Mouse (Mus musculus) hindbrain, postnatal 0 days (tissue): ENCODE data around the gene Gm17349. TPM values are rescaled to one million over a fixed set of nuclear protein-coding genes. Genes with fewer than 3 reads are reported as not detected.
"Not testable (repeated sequence)": the region's sequence is repeated elsewhere in the genome, so short reads cannot be mapped to it uniquely, and the experiment has no call there.

Experiments used
- ATAC-seq: fragments of 200-750 bp; cut with Nextera tagmentation; 2 replicates; pipeline ENCODE4 v1.8.0; 2017; ENCODE audit warnings: mild to moderate bottlenecking, moderate TSS enrichment, moderate library complexity
- DNase-seq: peaks from one replicate; pipeline ENCODE4 v3.0.0-alpha.2; 2015; ENCODE audit warnings: low spot score
- H3K27ac ChIP-seq: fragments of 300-500 bp; sonication (generic); 2 replicates; pipeline ENCODE4 v1.5.1; 2014; ENCODE audit warnings: mild to moderate bottlenecking
- H3K27me3 ChIP-seq: fragments of 300-500 bp; sonication (generic); 2 replicates; pipeline ENCODE4 v1.6.1; 2014; ENCODE audit warnings: low read length, mixed read lengths; ENCODE audit not compliant: insufficient read depth
- H3K36me3 ChIP-seq: fragments of 300-500 bp; sonication (generic); 2 replicates; pipeline ENCODE4 v1.6.1; 2014; ENCODE audit warnings: low read length, mixed read lengths; ENCODE audit not compliant: insufficient read depth
- H3K4me1 ChIP-seq: fragments of 300-500 bp; sonication (generic); 2 replicates; pipeline ENCODE4 v1.6.1; 2014; ENCODE audit warnings: antibody characterized with exemption, low read length, mixed read lengths; ENCODE audit not compliant: insufficient read depth
- H3K4me2 ChIP-seq: fragments of 300-500 bp; sonication (generic); 2 replicates; pipeline ENCODE4 v1.6.1; 2014; ENCODE audit warnings: low read depth, mild to moderate bottlenecking, low read length, moderate library complexity, mixed read lengths
- H3K4me3 ChIP-seq: fragments of 300-500 bp; sonication (generic); 2 replicates; pipeline ENCODE4 v1.5.1; 2014; ENCODE audit warnings: low read length
- H3K9ac ChIP-seq: fragments of 300-500 bp; sonication (generic); replicated peaks from 2 replicates; pipeline ENCODE4 v1.6.1; 2014; ENCODE audit warnings: mild to moderate bottlenecking, low read length, moderate library complexity, mixed read lengths
- H3K9me3 ChIP-seq: fragments of 300-500 bp; sonication (generic); 2 replicates; pipeline ENCODE4 v1.6.1; 2016; ENCODE audit warnings: low read length, mixed read lengths
- CTCF ChIP-seq: IDR thresholded peaks from 2 replicates; pipeline ENCODE4 v1.5.1; 2016; ENCODE audit warnings: antibody characterized with exemption, control low read depth, low read depth
- WGBS: fragments of 180-500 bp; shearing (Covaris S2); extraction: QIAGEN DNeasy Blood & Tissue Kit; methylation state at CpG from one replicate; pipeline ENCODE4 v1.1.7; 2014; 5-methylcytosine and 5-hydroxymethylcytosine counted together
- polyA plus RNA-seq: library from polyadenylated mRNA; unstranded; fragments of >200 nt; fragmentation: Nextera tagmentation; extraction: Ambion mirVana; gene quantifications from 2 replicates; pipeline ENCODE4 v1.2.1, GENCODE M21; 2015
- total RNA-seq: library from RNA; depleted of rRNA; stranded (reverse); fragments of >200 nt; gene quantifications from 2 replicates; pipeline ENCODE4 v1.2.3, GENCODE M21; 2014

Gene Gm17349
- total and polyA plus RNA-seq, 2 experiments from 2014 or later = not detected

DNA sequence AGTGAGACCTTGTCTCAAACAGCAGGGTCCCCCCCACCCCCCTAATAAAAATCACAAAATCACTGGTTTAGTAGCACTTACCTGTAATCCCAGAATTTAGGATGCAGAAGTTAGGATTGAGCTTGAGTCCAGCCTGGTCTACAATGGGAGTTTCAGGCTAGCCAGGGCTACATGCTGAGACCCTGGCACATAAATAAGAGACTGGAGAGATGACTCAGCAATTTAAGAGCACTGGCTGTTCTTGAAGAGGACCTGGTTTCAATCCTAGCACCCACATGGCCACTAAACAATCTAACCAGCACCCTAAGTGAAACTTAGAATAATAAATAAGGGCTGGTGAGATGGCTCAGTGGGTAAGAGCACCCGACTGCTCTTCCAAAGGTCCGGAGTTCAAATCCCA, 25.9 kb upstream of the Gm17349 start:
- no peak overlapping the region for H3K27ac ChIP-seq
- no peaks in the 10 kb centered on the region for H3K27me3 ChIP-seq
- ATAC-seq (no peak), DNase-seq (no peak)
- no peak overlapping the region for H3K4me2 ChIP-seq
- TF ChIP-seq CTCF = no peak
- peaks cover 18% of the 10 kb centered on the region for H3K36me3 ChIP-seq
- WGBS = 97% methylated on average over 2 of the region's 2 CpGs
- peaks cover 5% of the 10 kb centered on the region; the same call in 1 of the 2 replicates for H3K4me1 ChIP-seq
- no peak overlapping the region for H3K9ac ChIP-seq
- no peaks in the 10 kb centered on the region for H3K9me3 ChIP-seq
- no peak overlapping the region for H3K4me3 ChIP-seq

DNA sequence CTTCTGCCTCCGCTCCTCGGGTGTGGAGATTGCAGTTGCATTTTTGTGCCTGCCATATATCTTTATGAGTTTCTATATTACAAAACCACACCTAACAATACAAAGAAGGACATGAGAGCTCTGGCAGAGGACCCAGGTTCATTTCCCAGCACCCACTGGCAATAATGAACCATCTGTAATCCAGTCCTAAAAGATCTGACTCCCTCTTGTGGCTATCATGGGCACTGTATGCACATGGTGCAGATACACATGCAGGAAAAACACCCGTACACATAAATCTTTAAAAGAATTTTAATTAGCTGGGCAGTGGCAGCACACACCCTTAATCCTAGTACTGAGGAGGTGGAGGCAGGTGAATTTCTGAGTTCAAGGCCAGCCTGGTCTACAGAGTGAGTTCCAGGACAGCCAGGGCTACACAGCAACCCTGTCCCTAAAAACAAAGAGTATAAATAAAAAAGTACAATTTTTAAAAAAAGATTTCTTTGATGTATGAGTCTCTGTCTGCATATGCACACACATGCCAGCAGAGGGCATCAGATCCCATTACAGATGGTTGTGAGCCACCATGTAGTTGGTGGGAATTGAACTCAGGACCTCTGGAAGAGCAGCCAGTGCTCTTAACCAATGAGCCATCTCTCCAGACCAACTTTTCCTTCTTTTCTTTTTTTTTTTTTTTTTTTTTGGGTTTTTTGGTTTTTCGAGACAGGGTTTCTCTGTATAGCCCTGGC, 23.9 kb upstream of the Gm17349 start:
- Histone ChIP-seq H3K4me2 (no peak overlapping the region), H3K36me3 (0 out of 2 replicates have a peak, but pooled peaks cover 7% of the 10 kb centered on the region), H3K4me3 (no peak overlapping the region), H3K4me1 (peaks cover 9% of the 10 kb centered on the region), H3K9ac (no peak overlapping the region), H3K27me3 (no peaks in the 10 kb centered on the region), H3K9me3 (no peaks in the 10 kb centered on the region), H3K27ac (no peak overlapping the region)
- ATAC-seq = no peak
- DNase-seq = no peak
- peak; percentile 25; the same call in 1 of the 2 replicates for TF ChIP-seq CTCF
- 95% methylated on average over 3 of the region's 4 CpGs for WGBS

DNA sequence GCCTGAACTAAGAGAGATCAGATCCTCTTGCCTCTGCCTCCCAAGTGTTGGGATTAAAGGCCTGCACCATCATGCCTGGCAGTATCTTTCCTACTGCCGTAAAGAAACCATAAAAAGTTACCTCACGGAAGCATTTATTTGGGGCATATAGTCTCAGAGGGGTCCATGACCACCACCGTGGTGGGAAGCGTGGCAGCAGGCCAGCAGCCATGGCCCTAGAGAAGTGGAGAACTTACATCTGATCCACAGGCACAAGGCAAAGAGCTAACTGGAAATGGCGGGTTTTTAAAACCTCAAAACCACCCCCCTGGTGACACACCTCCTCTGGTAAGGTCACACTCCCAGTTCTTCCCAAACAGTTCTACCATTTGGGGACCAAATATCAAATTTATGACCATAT, 22.9 kb upstream of the Gm17349 start:
- WGBS = 94% methylated on average over 5 of the region's 5 CpGs
- DNase-seq (no peak), ATAC-seq (no peak)
- peaks cover 18% of the 10 kb centered on the region for H3K4me1 ChIP-seq
- no peak overlapping the region for H3K4me2 ChIP-seq
- H3K36me3 ChIP-seq = 0 out of 2 replicates have a peak, but pooled peaks cover 5% of the 10 kb centered on the region
- H3K9me3 ChIP-seq = no peaks in the 10 kb centered on the region
- H3K27ac ChIP-seq = no peak overlapping the region
- H3K27me3 ChIP-seq = no peaks in the 10 kb centered on the region
- no peak for TF ChIP-seq CTCF
- H3K9ac ChIP-seq = no peak overlapping the region
- no peak overlapping the region for H3K4me3 ChIP-seq

DNA sequence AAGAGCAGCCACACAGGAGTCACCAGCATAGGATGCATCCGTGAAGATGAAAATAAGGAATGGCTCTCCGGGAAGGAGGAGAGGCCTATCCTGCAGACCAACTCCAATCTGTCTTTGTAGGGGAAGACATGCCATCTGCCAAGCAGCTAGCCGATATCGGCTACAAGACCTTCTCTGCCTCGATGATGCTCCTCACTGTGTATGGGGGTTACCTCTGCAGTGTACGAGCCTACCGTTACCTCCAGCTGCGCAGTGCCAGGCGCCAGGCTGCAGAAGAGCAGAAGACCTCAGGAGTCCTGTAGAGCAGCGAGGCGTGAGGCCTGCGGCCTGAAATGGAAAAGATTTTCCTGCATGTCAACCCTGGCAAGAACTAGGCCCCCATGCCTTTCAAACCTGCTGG, 22.2 kb upstream of the Gm17349 start:
- H3K9ac ChIP-seq = no peak overlapping the region
- 97% methylated on average over 12 of the region's 12 CpGs for WGBS
- DNase-seq = no peak
- no peaks in the 10 kb centered on the region for H3K9me3 ChIP-seq
- ATAC-seq = no peak
- TF ChIP-seq CTCF = no peak
- no peak overlapping the region for H3K27ac ChIP-seq
- H3K4me2 ChIP-seq = no peak overlapping the region
- H3K36me3 ChIP-seq = no peaks in the 10 kb centered on the region
- no peaks in the 10 kb centered on the region for H3K27me3 ChIP-seq
- H3K4me3 ChIP-seq = no peak overlapping the region
- peaks cover 25% of the 10 kb centered on the region for H3K4me1 ChIP-seq

DNA sequence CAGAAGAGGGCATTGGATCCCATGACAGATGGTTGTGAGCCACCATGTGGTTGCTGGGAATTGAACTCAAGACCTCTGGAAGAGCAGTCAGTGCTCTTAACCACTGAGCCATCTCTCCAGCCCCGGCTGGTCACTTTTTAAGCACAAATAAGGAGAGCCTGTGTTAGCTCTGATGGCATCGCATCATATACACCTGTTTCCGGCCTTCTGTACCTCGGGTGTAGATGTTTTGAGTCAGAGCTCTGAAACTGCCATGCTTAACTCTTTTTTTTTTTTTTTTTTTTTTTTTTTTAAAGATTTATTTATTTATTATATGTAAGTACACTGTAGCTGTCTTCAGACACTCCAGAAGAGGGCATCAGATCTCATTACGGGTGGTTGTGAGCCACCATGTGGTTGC, 21.7 kb upstream of the Gm17349 start:
- not testable (repeated sequence) for H3K27me3 ChIP-seq, H3K4me3 ChIP-seq, DNase-seq, ATAC-seq, H3K4me2 ChIP-seq, H3K36me3 ChIP-seq, H3K27ac ChIP-seq, H3K9me3 ChIP-seq, H3K9ac ChIP-seq
- peaks cover 25% of the 10 kb centered on the region for H3K4me1 ChIP-seq
- WGBS = 90% methylated on average over 4 of the region's 5 CpGs

DNA sequence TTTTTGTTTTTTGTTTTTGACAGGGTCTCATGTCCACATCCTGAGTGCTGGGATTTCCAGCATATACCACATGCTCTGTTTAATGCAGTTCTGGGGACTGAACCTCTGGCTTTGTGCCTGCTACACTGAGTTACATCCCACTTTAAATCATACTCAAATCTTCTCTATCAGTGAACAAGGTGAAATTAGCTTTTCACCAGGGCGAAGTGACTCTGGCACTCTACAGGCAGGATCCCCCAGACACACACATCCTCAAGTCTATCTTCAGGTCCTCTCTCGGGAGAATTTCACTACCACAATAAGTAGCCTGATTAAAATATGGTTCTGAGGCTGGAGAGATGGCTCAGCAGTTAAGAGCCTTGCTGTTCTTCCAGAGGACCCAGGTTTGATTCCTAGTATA, 21.3 kb upstream of the Gm17349 start:
- Histone ChIP-seq H3K9ac (peak overlapping the region; percentile 87), H3K9me3 (no peaks in the 10 kb centered on the region), H3K4me3 (peak overlapping the region; percentile 67), H3K27ac (no peak overlapping the region), H3K27me3 (no peaks in the 10 kb centered on the region), H3K4me2 (peak overlapping the region; percentile 77), H3K36me3 (no peaks in the 10 kb centered on the region), H3K4me1 (peaks cover 25% of the 10 kb centered on the region)
- no peak for TF ChIP-seq CTCF
- WGBS = 74% methylated on average over 2 of the region's 2 CpGs
- ATAC-seq (no peak), DNase-seq (no peak)

DNA sequence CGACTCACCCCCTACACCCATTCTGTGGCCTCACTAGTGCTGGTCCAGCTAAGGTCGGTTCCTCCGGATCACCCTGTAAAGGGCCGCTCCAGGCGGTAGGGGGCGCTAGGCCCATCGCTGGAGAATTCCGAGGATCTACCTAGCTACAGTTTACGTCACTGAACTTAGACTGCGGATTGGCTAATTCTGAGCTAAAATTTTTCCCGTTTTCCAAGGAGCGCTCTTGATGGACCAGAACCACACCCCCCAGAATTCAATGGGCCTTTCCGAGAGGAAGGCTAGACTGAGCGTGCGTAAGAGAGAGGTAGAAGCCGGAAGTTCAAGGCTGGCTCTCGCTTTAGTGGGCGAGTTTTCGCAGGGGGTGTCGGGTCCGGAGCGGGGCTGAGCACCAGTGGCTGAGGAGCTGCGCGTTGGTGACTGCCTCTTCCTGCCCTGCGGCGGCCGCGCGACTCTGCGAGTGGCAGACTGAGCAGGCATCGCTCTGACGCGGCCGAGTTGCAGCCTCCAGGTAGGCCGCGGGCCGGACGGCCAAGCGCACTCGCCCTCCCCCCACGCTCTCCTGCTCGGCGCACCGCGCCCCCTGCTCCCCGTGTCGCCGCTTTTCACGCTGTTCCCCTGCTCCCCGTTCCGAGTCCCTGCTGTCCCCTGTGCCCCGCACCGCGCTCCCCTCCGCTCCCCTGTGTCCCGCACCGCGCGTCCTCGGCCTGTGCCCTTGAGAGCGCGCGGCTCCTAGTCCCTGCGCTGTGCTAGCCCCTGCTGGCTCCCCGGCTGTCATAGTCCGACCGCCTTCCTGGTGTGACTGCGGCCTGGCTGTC, 20.3 kb upstream of the Gm17349 start, which contains the start of gene Cox14:
Gene Cox14 (plus strand): TSS at position 278 of the 815 bp plus-strand sequence.
- no peaks in the 10 kb centered on the region for H3K27me3 ChIP-seq
- H3K4me2 ChIP-seq = peak within 1 kb of the TSS; percentile 77
- H3K4me3 ChIP-seq = peak within 1 kb of the TSS; percentile 67
- H3K9me3 ChIP-seq = no peaks in the 10 kb centered on the region
- H3K4me1 ChIP-seq = peaks cover 25% of the 10 kb centered on the region
- under 1% methylated on average over 66 of the region's 68 CpGs for WGBS
- peak; percentile 96 for ATAC-seq
- peak within 1 kb of the TSS; percentile 87 for H3K9ac ChIP-seq
- H3K27ac ChIP-seq = peak within 1 kb of the TSS; percentile 91
- no peaks in the 10 kb centered on the region for H3K36me3 ChIP-seq
- peak; percentile 99 for DNase-seq
- TF ChIP-seq CTCF = peak; percentile 97
